Mouse (Mus musculus): ENCODE measurements at regions not wholly inside any gene's neighbourhood (a gene's known extent, or its start where the extent isn't known, plus 50 kb on each side); places are given as distances from the start of the nearest gene placed in this dataset.

DNA sequence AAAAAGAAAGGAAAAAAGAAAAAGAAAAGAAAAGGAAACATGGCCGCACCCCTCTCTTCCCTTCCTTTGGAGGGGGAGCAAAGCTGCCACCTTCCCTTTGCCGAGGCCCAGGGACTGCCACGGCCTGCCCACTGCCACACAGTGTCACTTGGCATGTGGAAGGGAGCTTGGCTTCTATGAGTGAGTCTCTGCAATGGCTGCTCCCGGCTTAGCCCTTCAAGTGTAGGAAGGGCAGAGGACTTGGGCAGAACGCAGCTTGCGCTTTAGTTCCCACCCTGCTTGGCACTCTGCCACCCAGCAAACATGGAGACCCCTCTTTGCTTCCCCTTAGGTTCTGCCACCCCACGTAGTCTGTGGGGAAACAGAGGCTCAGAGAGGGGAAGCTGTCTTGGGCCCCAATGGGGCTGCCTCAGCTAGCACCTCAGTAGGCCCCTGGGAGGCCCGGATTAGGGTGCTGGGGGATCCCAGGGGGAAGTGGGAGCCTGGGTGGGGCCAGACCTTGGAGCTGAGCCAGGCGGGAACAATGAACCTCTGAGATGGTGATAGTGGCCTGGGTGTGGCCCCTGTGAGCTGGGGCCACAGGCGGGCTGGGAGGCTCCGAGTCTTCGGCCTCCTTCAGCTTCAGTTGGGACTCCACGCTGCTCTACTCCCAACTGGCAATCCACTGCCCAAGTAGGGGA lies 57.7 kb upstream of the Tmem189 start:
- Histone ChIP-seq H3K27ac (ENCODE audit: insufficient read depth, low read depth) (no peak overlapping the region), H3K4me2 (ENCODE audit: insufficient read depth, low read depth, poor library complexity, severe bottlenecking) (no peak overlapping the region), H3K4me3 (replicated peaks in 1 of 3; ENCODE audit: low read depth in 2 of 3, low read length in 2 of 3, poor library complexity in 1 of 3) (no peak overlapping the region), H3K27me3 (replicated peaks) (peaks cover 88% of the 10 kb centered on the region), H3K4me1 (ENCODE audit: control insufficient read depth in 1 of 2, insufficient read depth in 2 of 2) (peaks cover 23 to 35% of the 10 kb centered on the region in 2 experiments), H3K9ac (ENCODE audit: insufficient read depth, low read depth) (no peak overlapping the region), H3K36me3 (replicated peaks in 1 of 2; ENCODE audit: control insufficient read depth in 1 of 2, insufficient read depth in 1 of 2, low read length in 1 of 2) (no peaks in the 10 kb centered on the region), H3K79me2 (replicated peaks; ENCODE audit: control insufficient read depth, extremely low read depth, insufficient read depth, poor library complexity, severe bottlenecking) (no peaks in the 10 kb centered on the region), H3K9me3 (replicated peaks; ENCODE audit: low read length) (no peaks in the 10 kb centered on the region)
- dilution Hi-C loops (cut with MboI; ENCODE audit: extremely low pct_ligation_motif_present, extremely low pct_unique_long_range_greater_than_20kb, low sequenced_read_pairs): no loop called here
- DNase-seq (ENCODE audit: extremely low read depth): no peak
- TF ChIP-seq NELFE (IDR thresholded peaks at IDR 0.05; ENCODE audit: low read depth, low read length): no peak
- in situ Hi-C loops (cut with MboI; ENCODE audit: low pct_ligation_motif_present, low pct_unique_long_range_greater_than_20kb, low sequenced_read_pairs): no loop called here

DNA sequence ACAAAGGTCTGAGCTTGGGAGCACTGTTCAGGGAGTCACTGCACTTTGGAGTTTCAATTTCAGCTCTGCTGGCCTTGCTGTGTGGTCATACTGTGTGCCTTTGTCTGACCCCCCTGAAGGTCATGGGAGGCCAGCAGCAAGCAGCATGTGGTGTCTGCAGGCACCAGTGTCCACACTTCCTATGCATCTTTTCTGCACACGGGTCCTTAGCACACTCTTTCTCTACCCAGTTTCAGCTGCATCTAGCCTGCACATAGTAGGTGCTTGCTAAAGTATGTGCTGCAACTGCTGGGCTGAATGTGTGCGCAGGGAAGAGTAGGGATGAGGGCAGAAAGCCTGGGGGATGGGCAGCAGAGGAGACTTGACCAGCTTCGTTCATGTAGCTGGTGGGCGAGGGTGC lies 56.7 kb upstream of the Tmem189 start:
- TF ChIP-seq UBTF (IDR thresholded peaks at IDR 0.05; ENCODE audit: low read depth, low read length) (no peak), CTCF (conservative IDR thresholded peaks at IDR 0.05 in 1 of 2, IDR thresholded peaks at IDR 0.05 in 1 of 2; ENCODE audit: low read depth in 2 of 2, low read length in 2 of 2) (no peak), ZKSCAN1 (IDR thresholded peaks at IDR 0.05; ENCODE audit: borderline replicate concordance, low read depth, low read length) (peak; percentile 13; the same call in 1 of the 2 replicates)
- peaks cover 20 to 32% of the 10 kb centered on the region in 2 experiments for H3K4me1 ChIP-seq (ENCODE audit: control insufficient read depth in 1 of 2, insufficient read depth in 2 of 2)
- in situ Hi-C loops (cut with MboI; ENCODE audit: low pct_ligation_motif_present, low pct_unique_long_range_greater_than_20kb, low sequenced_read_pairs): no loop called here
- H3K9me3 ChIP-seq (replicated peaks; ENCODE audit: low read length): no peaks in the 10 kb centered on the region
- no peaks in the 10 kb centered on the region for H3K79me2 ChIP-seq (replicated peaks; ENCODE audit: control insufficient read depth, extremely low read depth, insufficient read depth, poor library complexity, severe bottlenecking)
- H3K4me3 ChIP-seq (replicated peaks in 1 of 3; ENCODE audit: low read depth in 2 of 3, low read length in 2 of 3, poor library complexity in 1 of 3): no peak overlapping the region
- no peak overlapping the region for H3K9ac ChIP-seq (ENCODE audit: insufficient read depth, low read depth)
- H3K27ac ChIP-seq (ENCODE audit: insufficient read depth, low read depth): no peak overlapping the region
- no peaks in the 10 kb centered on the region for H3K36me3 ChIP-seq (replicated peaks in 1 of 2; ENCODE audit: control insufficient read depth in 1 of 2, insufficient read depth in 1 of 2, low read length in 1 of 2)
- DNase-seq (ENCODE audit: extremely low read depth): no peak
- no peak overlapping the region for H3K4me2 ChIP-seq (ENCODE audit: insufficient read depth, low read depth, poor library complexity, severe bottlenecking)
- H3K27me3 ChIP-seq (replicated peaks): peaks cover 88% of the 10 kb centered on the region
- dilution Hi-C loops (cut with MboI; ENCODE audit: extremely low pct_ligation_motif_present, extremely low pct_unique_long_range_greater_than_20kb, low sequenced_read_pairs): no loop called here

DNA sequence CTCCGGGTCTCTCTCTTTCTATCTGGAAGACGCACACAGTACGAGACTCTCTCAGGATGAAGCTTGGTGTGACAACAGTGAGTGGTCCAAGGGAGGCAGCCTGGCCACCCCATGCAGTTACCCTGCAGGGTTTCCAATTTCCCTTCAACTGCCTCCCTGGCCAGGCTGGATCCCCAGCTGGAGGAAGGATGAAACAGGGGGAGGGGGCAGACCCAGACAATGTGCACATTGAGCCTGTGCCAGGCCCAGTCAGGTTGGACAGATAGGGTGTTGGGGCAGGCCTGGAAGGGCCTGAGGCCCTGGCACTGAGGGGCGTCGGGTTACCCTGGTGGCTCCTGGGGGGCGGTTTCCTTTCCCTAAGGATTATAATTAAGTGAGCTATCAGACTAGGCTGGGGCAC lies 55.8 kb upstream of the Tmem189 start:
- Histone ChIP-seq H3K4me2 (ENCODE audit: insufficient read depth, low read depth, poor library complexity, severe bottlenecking) (no peak overlapping the region), H3K9me3 (replicated peaks; ENCODE audit: low read length) (no peaks in the 10 kb centered on the region), H3K4me1 (ENCODE audit: control insufficient read depth in 1 of 2, insufficient read depth in 2 of 2) (peaks cover 24 to 36% of the 10 kb centered on the region in 2 experiments), H3K79me2 (replicated peaks; ENCODE audit: control insufficient read depth, extremely low read depth, insufficient read depth, poor library complexity, severe bottlenecking) (no peaks in the 10 kb centered on the region), H3K4me3 (replicated peaks in 1 of 3; ENCODE audit: low read depth in 2 of 3, low read length in 2 of 3, poor library complexity in 1 of 3) (no peak overlapping the region), H3K36me3 (replicated peaks in 1 of 2; ENCODE audit: control insufficient read depth in 1 of 2, insufficient read depth in 1 of 2, low read length in 1 of 2) (no peaks in the 10 kb centered on the region), H3K27ac (ENCODE audit: insufficient read depth, low read depth) (no peak overlapping the region), H3K9ac (ENCODE audit: insufficient read depth, low read depth) (no peak overlapping the region), H3K27me3 (replicated peaks) (peaks cover 93% of the 10 kb centered on the region)
- dilution Hi-C loops (cut with MboI; ENCODE audit: extremely low pct_ligation_motif_present, extremely low pct_unique_long_range_greater_than_20kb, low sequenced_read_pairs) (no loop called here), in situ Hi-C loops (cut with MboI; ENCODE audit: low pct_ligation_motif_present, low pct_unique_long_range_greater_than_20kb, low sequenced_read_pairs) (no loop called here)
- TF ChIP-seq GABPA (IDR thresholded peaks at IDR 0.05; ENCODE audit: insufficient replicate concordance, low read depth, low read length) (no peak), IRF4 (IDR thresholded peaks at IDR 0.05; ENCODE audit: low read depth, low read length) (no peak), NELFE (IDR thresholded peaks at IDR 0.05; ENCODE audit: low read depth, low read length) (no peak), MAZ (IDR thresholded peaks at IDR 0.05; ENCODE audit: low read depth, low read length) (no peak)
- no peak for DNase-seq (ENCODE audit: extremely low read depth)
